In the genomic region with DNA sequence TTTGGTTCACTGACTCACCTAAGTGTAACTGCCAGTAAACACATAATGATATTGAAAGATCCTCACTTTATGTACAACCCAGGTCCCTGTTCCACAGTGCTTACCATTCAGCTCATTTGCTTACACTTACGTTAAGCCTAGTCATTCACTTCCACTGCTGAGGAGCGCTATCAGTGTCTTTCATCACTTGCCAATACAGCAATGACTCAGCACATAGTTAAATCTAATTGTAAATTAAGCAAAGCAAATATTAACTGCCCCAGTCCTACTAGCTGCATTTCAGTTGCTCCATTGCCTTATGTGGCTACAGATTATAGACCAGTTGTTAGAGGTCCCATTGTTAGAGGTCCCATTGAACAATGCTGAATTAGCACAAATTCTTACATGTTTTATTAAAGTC, we compare ENCODE assay signal across 21 mouse cellular contexts.
DNase-seq lines count a peak whose midpoint lies in the region; ATAC-seq and TF ChIP-seq lines count a peak whose summit lies in the region.
"Had no signal": no experiment of that assay in that cellular context is flagged by ENCODE, and none has a peak within 500 bp of the region (broad histone marks: within the 10 kb centered on the region; RNA-seq: fewer than 3 reads in every experiment).

No protein-coding gene starts in this region.

- no peak overlapping the region for H3K27ac ChIP-seq in liver, embryonic 13.5 days
- no peak overlapping the region for H3K27ac ChIP-seq in liver, postnatal 0 days (ENCODE audit: low read depth)
- H3K27ac ChIP-seq: embryonic facial prominence, embryonic 13.5 days; heart, embryonic 13.5 days; liver, embryonic 14.5 days had no signal

- H3K4me2 ChIP-seq in liver, embryonic 13.5 days: no peak overlapping the region
- H3K4me2 ChIP-seq in liver, postnatal 0 days (ENCODE audit: low read depth, low read length): no peak overlapping the region
- H3K4me2 ChIP-seq: embryonic facial prominence, embryonic 13.5 days; heart, embryonic 13.5 days had no signal

- 50% methylated on average over 2 of the region's 2 CpGs for WGBS in liver, embryonic 13.5 days (ENCODE audit: insufficient replicate concordance)
- 57% methylated on average over 2 of the region's 2 CpGs for WGBS in liver, postnatal 0 days (ENCODE audit: insufficient replicate concordance)

- H3K9ac ChIP-seq in liver, embryonic 13.5 days: no peak overlapping the region
- H3K9ac ChIP-seq in liver, postnatal 0 days (replicated peaks): no peak overlapping the region
- H3K9ac ChIP-seq: embryonic facial prominence, embryonic 13.5 days; forebrain, postnatal 0 days; heart, embryonic 13.5 days; liver, embryonic 14.5 days had no signal

- ATAC-seq in liver, embryonic 13.5 days (ENCODE audit: low read depth): peak; percentile 36; the same call in 1 of the 2 replicates
- no peak; the same call in 1 of the 2 replicates for ATAC-seq in liver, postnatal 0 days
- no peak for ATAC-seq in inflammation-experienced regulatory T-cells, adult 6 months
- ATAC-seq: CD4-positive, CD25-positive, alpha-beta regulatory T cell, adult 4 months; forebrain, postnatal 0 days; hindbrain, embryonic 16.5 days had no signal

- no peak for TF ChIP-seq EP300 in liver, postnatal 0 days (IDR thresholded peaks at IDR 0.05; ENCODE audit: low read depth)

- H3K9me3 ChIP-seq in liver, embryonic 13.5 days (replicated peaks): no peaks in the 10 kb centered on the region
- no peaks in the 10 kb centered on the region for H3K9me3 ChIP-seq in liver, postnatal 0 days (ENCODE audit: low read length)
- H3K9me3 ChIP-seq: embryonic facial prominence, embryonic 13.5 days; heart, embryonic 13.5 days had no signal

- H3K27me3 ChIP-seq in liver, embryonic 13.5 days: no peaks in the 10 kb centered on the region
- no peaks in the 10 kb centered on the region for H3K27me3 ChIP-seq in liver, postnatal 0 days (ENCODE audit: insufficient read depth, low read length)
- H3K27me3 ChIP-seq: embryonic facial prominence, embryonic 13.5 days; heart, embryonic 13.5 days had no signal

- no peaks in the 10 kb centered on the region for H3K36me3 ChIP-seq in liver, embryonic 13.5 days
- no peaks in the 10 kb centered on the region for H3K36me3 ChIP-seq in liver, postnatal 0 days (replicated peaks; ENCODE audit: insufficient read depth, low read length)
- H3K36me3 ChIP-seq: embryonic facial prominence, embryonic 13.5 days; heart, embryonic 13.5 days had no signal

- no peaks in the 10 kb centered on the region for H3K4me1 ChIP-seq in liver, embryonic 13.5 days (replicated peaks)
- H3K4me1 ChIP-seq in liver, postnatal 0 days (ENCODE audit: insufficient read depth): no peaks in the 10 kb centered on the region
- H3K4me1 ChIP-seq: embryonic facial prominence, embryonic 13.5 days; heart, embryonic 13.5 days had no signal

- H3K4me3 ChIP-seq in liver, embryonic 13.5 days (replicated peaks): no peak overlapping the region
- no peak overlapping the region for H3K4me3 ChIP-seq in liver, postnatal 0 days (ENCODE audit: low read depth, low read length)
- H3K4me3 ChIP-seq: embryonic facial prominence, embryonic 13.5 days; heart, embryonic 13.5 days; myocyte had no signal

- no peak for TF ChIP-seq CTCF in liver, postnatal 0 days (IDR thresholded peaks at IDR 0.05; ENCODE audit: low read depth)

- no peak for DNase-seq in liver, embryonic 13.5 days
- DNase-seq in liver, postnatal 0 days: no peak
- peak; percentile 42 for DNase-seq in Muller cell, postnatal 12 days (ENCODE audit: inconsistent ontology term)
- peak; percentile 9 for DNase-seq in induced T-regulatory cell, adult 2 months (ENCODE audit: low read depth)
- no peak for DNase-seq in gastrocnemius, adult 18-20 months (ENCODE audit: low spot score)
- no peak for DNase-seq in cerebellum, postnatal 36 days
- DNase-seq: adrenal gland, postnatal 10 days; cerebellum, adult 9-11 months; forebrain, postnatal 0 days; heart, postnatal 4 days; kidney, adult 8-10 months; kidney, postnatal 25 days; midbrain, embryonic 14.5 days; thymus, postnatal 36 days had no signal

Comparison
In these comparisons a context has a peak if more than half of its experiments do, and no peak if none do; other contexts are left out.
1. DNase-seq: peak in Muller cell, postnatal 12 days (single experiment) and induced T-regulatory cell, adult 2 months (single experiment); none in liver, embryonic 13.5 days (single experiment), liver, postnatal 0 days (single experiment), gastrocnemius, adult 18-20 months (single experiment) and cerebellum, postnatal 36 days (0 of 2).